Mouse (Mus musculus) CH12.LX (cell line): Measurements from ENCODE around the gene Ip6k1.

Experiments used
- CTCF ChIP-seq, 2 experiments: IDR thresholded peaks in 1 of 2; conservative IDR thresholded peaks in 1 of 2; 2 replicates each; pipeline ENCODE4 v1.5.1; 2011 to 2012; ENCODE audit warnings: low read depth in 2 of 2, low read length in 2 of 2, improper control_type of control experiment in 1 of 2, inconsistent platforms in 1 of 2, mild to moderate bottlenecking in 1 of 2, moderate library complexity in 1 of 2
- MAX ChIP-seq: IDR thresholded peaks from 2 replicates; pipeline ENCODE4 v1.6.1; 2011; ENCODE audit warnings: low read length, improper control_type of control experiment
- MAZ ChIP-seq: IDR thresholded peaks from 2 replicates; pipeline ENCODE4 v1.6.1; 2012; ENCODE audit warnings: low read depth, mild to moderate bottlenecking, inconsistent platforms, low read length, improper control_type of control experiment, moderate library complexity

DNA sequence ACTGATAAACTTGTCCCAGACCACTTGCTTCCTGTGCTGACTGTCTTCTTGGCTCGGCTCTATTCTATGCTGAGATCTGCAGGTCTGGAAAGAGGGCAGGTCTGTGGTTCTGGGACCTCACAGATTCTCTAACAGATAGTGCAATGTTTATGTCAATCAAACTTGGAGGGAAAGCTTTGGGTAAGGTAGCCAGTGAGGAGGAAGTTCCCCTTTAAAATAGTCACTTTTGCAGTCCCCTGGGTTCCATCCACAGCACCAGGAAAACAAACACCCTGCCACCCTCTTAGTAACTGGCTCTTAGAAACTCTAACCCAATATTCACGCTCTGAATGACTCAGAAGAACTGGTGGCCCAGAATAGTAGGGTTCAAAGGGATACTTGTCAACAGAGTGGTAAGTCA lies 7.8 kb upstream of the Ip6k1 start:
- no peak for TF ChIP-seq CTCF (conservative IDR thresholded peaks at IDR 0.05 in 1 of 2, IDR thresholded peaks at IDR 0.05 in 1 of 2; ENCODE audit: low read depth in 2 of 2, low read length in 2 of 2)
- TF ChIP-seq MAZ: no peak
- no peak for TF ChIP-seq MAX
